Mouse (Mus musculus): Measurements from ENCODE around the gene Foxo3. TPM values are rescaled to one million over a fixed set of nuclear protein-coding genes. Genes with fewer than 3 reads are reported as not detected.

Foxo3 gene
- polyA plus RNA-seq, 1 experiment from 2014 or later: 5.8 TPM

- H3K9ac ChIP-seq: no peak overlapping the region
- H3K9me3 ChIP-seq (replicated peaks): no peaks in the 10 kb centered on the region
- H3K36me3 ChIP-seq: peaks cover 10% of the 10 kb centered on the region
- H3K27me3 ChIP-seq (replicated peaks): no peaks in the 10 kb centered on the region
- H3K27ac ChIP-seq (ENCODE audit: poor library complexity, severe bottlenecking): no peak overlapping the region
- 87% methylated on average over 18 of the region's 18 CpGs for WGBS
- no peak for ATAC-seq (ENCODE audit: insufficient number of reproducible peaks, low FRiP score)
- H3K4me2 ChIP-seq: no peak overlapping the region
- no peak overlapping the region for H3K4me3 ChIP-seq
- peaks cover 53% of the 10 kb centered on the region for H3K4me1 ChIP-seq (replicated peaks)
These were observed 51.2 kb downstream of the Foxo3 start for GRCm38 (mm10) chr10:42225184-42225935.

GRCm38 (mm10) chr10:42221996-42222395 is 54.6 kb downstream of the Foxo3 start:
- no peak overlapping the region for H3K4me3 ChIP-seq
- peaks cover 54% of the 10 kb centered on the region for H3K4me1 ChIP-seq (replicated peaks)
- 66% methylated on average over 11 of the region's 11 CpGs for WGBS
- no peaks in the 10 kb centered on the region for H3K9me3 ChIP-seq (replicated peaks)
- H3K27me3 ChIP-seq (replicated peaks): no peaks in the 10 kb centered on the region
- ATAC-seq (ENCODE audit: insufficient number of reproducible peaks, low FRiP score): no peak
- H3K36me3 ChIP-seq: peaks cover 10% of the 10 kb centered on the region
- no peak overlapping the region for H3K9ac ChIP-seq
- no peak overlapping the region for H3K4me2 ChIP-seq
- no peak overlapping the region for H3K27ac ChIP-seq (ENCODE audit: poor library complexity, severe bottlenecking)

- Histone ChIP-seq H3K9ac (no peak overlapping the region), H3K36me3 (peaks cover 4% of the 10 kb centered on the region; the same call in 1 of the 2 replicates), H3K4me1 (replicated peaks) (peaks cover 55% of the 10 kb centered on the region), H3K27ac (ENCODE audit: poor library complexity, severe bottlenecking) (no peak overlapping the region), H3K9me3 (replicated peaks) (no peaks in the 10 kb centered on the region), H3K27me3 (replicated peaks) (no peaks in the 10 kb centered on the region), H3K4me2 (no peak overlapping the region), H3K4me3 (no peak overlapping the region)
- WGBS: 80% methylated on average over 19 of the region's 19 CpGs
- ATAC-seq (ENCODE audit: insufficient number of reproducible peaks, low FRiP score): no peak
These were observed 55.2 kb downstream of the Foxo3 start for GRCm38 (mm10) chr10:42221136-42221891.

- Histone ChIP-seq H3K36me3 (no peaks in the 10 kb centered on the region), H3K9ac (no peak overlapping the region), H3K4me3 (no peak overlapping the region), H3K4me1 (replicated peaks) (peaks cover 49% of the 10 kb centered on the region), H3K27ac (ENCODE audit: poor library complexity, severe bottlenecking) (no peak overlapping the region), H3K27me3 (replicated peaks) (no peaks in the 10 kb centered on the region), H3K4me2 (no peak overlapping the region), H3K9me3 (replicated peaks) (no peaks in the 10 kb centered on the region)
- no peak for ATAC-seq (ENCODE audit: insufficient number of reproducible peaks, low FRiP score)
- WGBS: 35% methylated on average over 5 of the region's 5 CpGs
These were observed 56.1 kb downstream of the Foxo3 start for GRCm38 (mm10) chr10:42220418-42220952.

- peaks cover 5% of the 10 kb centered on the region; the same call in 1 of the 2 replicates for H3K9me3 ChIP-seq (replicated peaks)
- peaks cover 20% of the 10 kb centered on the region for H3K4me1 ChIP-seq (replicated peaks)
- no peak overlapping the region for H3K4me3 ChIP-seq
- H3K27ac ChIP-seq (ENCODE audit: poor library complexity, severe bottlenecking): no peak overlapping the region
- H3K36me3 ChIP-seq: peaks cover 11% of the 10 kb centered on the region
- H3K27me3 ChIP-seq (replicated peaks): no peaks in the 10 kb centered on the region
- no peak overlapping the region for H3K4me2 ChIP-seq
- H3K9ac ChIP-seq: no peak overlapping the region
- no peak for ATAC-seq (ENCODE audit: insufficient number of reproducible peaks, low FRiP score)
- WGBS: 84% methylated on average over 7 of the region's 7 CpGs
These were observed 65.1 kb downstream of the Foxo3 start for GRCm38 (mm10) chr10:42211407-42211806.

GRCm38 (mm10) chr10:42210641-42211040 is 65.9 kb downstream of the Foxo3 start:
- peaks cover 11% of the 10 kb centered on the region for H3K36me3 ChIP-seq
- H3K4me2 ChIP-seq: no peak overlapping the region
- H3K27ac ChIP-seq (ENCODE audit: poor library complexity, severe bottlenecking): no peak overlapping the region
- H3K9me3 ChIP-seq (replicated peaks): peaks cover 5% of the 10 kb centered on the region; the same call in 1 of the 2 replicates
- no peak overlapping the region for H3K9ac ChIP-seq
- H3K4me3 ChIP-seq: no peak overlapping the region
- ATAC-seq (ENCODE audit: insufficient number of reproducible peaks, low FRiP score): no peak
- WGBS: 60% methylated on average over 2 of the region's 2 CpGs
- H3K27me3 ChIP-seq (replicated peaks): no peaks in the 10 kb centered on the region
- H3K4me1 ChIP-seq (replicated peaks): peaks cover 20% of the 10 kb centered on the region

- ATAC-seq (ENCODE audit: insufficient number of reproducible peaks, low FRiP score): no peak
- no peak overlapping the region for H3K4me2 ChIP-seq
- H3K9ac ChIP-seq: no peak overlapping the region
- H3K4me1 ChIP-seq (replicated peaks): peaks cover 25% of the 10 kb centered on the region
- H3K27me3 ChIP-seq (replicated peaks): no peaks in the 10 kb centered on the region
- H3K9me3 ChIP-seq (replicated peaks): peaks cover 5% of the 10 kb centered on the region; the same call in 1 of the 2 replicates
- WGBS: 80% methylated on average over 6 of the region's 6 CpGs
- no peak overlapping the region for H3K27ac ChIP-seq (ENCODE audit: poor library complexity, severe bottlenecking)
- H3K36me3 ChIP-seq: peaks cover 11% of the 10 kb centered on the region
- H3K4me3 ChIP-seq: no peak overlapping the region
These were observed 66.7 kb downstream of the Foxo3 start for GRCm38 (mm10) chr10:42209809-42210208.

- Histone ChIP-seq H3K4me1 (replicated peaks) (peaks cover 40% of the 10 kb centered on the region), H3K27ac (ENCODE audit: poor library complexity, severe bottlenecking) (no peak overlapping the region), H3K27me3 (replicated peaks) (no peaks in the 10 kb centered on the region), H3K9ac (no peak overlapping the region), H3K36me3 (peaks cover 11% of the 10 kb centered on the region), H3K9me3 (replicated peaks) (peaks cover 5% of the 10 kb centered on the region; the same call in 1 of the 2 replicates), H3K4me2 (no peak overlapping the region), H3K4me3 (no peak overlapping the region)
- 86% methylated on average over 12 of the region's 12 CpGs for WGBS
- ATAC-seq (ENCODE audit: insufficient number of reproducible peaks, low FRiP score): no peak
These were observed 68.9 kb downstream of the Foxo3 start for GRCm38 (mm10) chr10:42207612-42208011.

- Histone ChIP-seq H3K4me3 (no peak overlapping the region), H3K4me1 (replicated peaks) (peaks cover 45% of the 10 kb centered on the region), H3K9ac (peak overlapping the region; percentile 1; the same call in 1 of the 2 replicates), H3K27ac (ENCODE audit: poor library complexity, severe bottlenecking) (peak overlapping the region; percentile 48; the same call in 1 of the 2 replicates), H3K4me2 (peak overlapping the region; percentile 23; the same call in 1 of the 2 replicates), H3K27me3 (replicated peaks) (no peaks in the 10 kb centered on the region), H3K9me3 (replicated peaks) (peaks cover 5% of the 10 kb centered on the region; the same call in 1 of the 2 replicates), H3K36me3 (peaks cover 7% of the 10 kb centered on the region)
- 64% methylated on average over 20 of the region's 20 CpGs for WGBS
- no peak for ATAC-seq (ENCODE audit: insufficient number of reproducible peaks, low FRiP score)
These were observed 71.7 kb downstream of the Foxo3 start for GRCm38 (mm10) chr10:42204768-42205412.

- H3K4me3 ChIP-seq: no peak overlapping the region
- peak overlapping the region; percentile 73 for H3K27ac ChIP-seq (ENCODE audit: poor library complexity, severe bottlenecking)
- 56% methylated on average over 18 of the region's 18 CpGs for WGBS
- 0 out of 2 replicates have a peak, but pooled peaks cover 4% of the 10 kb centered on the region for H3K36me3 ChIP-seq
- no peaks in the 10 kb centered on the region for H3K27me3 ChIP-seq (replicated peaks)
- peak overlapping the region; percentile 25; the same call in 1 of the 2 replicates for H3K4me2 ChIP-seq
- ATAC-seq (ENCODE audit: insufficient number of reproducible peaks, low FRiP score): no peak
- H3K9me3 ChIP-seq (replicated peaks): peaks cover 5% of the 10 kb centered on the region; the same call in 1 of the 2 replicates
- H3K9ac ChIP-seq: no peak overlapping the region; the same call in 1 of the 2 replicates
- H3K4me1 ChIP-seq (replicated peaks): peaks cover 54% of the 10 kb centered on the region
These were observed 73.0 kb downstream of the Foxo3 start for GRCm38 (mm10) chr10:42203321-42204155.

Data from heart, embryonic 12.5 days (tissue).